Mouse (Mus musculus): ENCODE data around the gene Sirpa.
A peak's percentile ranks its signal among the peaks of the same experiment; 100 is the strongest.

Gene Sirpa

DNA sequence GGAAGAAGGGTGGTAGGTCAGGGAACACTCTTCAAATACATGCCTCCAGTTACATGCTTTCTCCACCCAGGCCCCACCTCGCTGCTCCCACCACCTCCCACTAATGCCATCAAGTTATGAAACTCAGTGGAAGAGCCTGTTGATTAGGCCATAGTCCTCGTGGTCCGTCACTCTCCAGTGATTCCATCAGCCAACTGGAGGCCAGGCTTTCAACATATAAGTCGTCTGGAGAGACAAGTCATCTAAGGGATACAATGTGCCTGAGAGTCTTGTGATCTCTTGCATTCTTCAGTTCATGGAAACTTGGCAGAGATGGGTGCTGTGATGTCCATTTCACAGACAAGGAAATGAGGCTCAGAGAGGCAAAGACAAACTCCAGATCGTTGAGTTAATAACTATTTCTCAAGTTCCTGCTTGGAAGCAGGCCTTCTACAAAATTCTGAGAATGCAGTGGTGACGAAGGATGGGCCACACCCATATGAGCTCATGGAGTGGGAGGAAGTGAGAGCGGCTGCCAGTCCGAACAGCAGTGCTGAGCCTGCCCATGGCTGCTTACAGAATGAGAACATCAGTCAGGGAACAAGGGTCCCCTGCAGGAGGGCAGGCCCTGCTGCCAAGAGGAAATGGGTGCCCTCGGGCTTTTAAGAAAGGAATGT, 40.6 kb downstream of the Sirpa start:
- DNase-seq (ENCODE audit: low spot score in 2 of 2) = no peak

GRCm38 (mm10) chr2:129633982-129634381, 41.3 kb downstream of the Sirpa start:
- no peak for DNase-seq (ENCODE audit: low spot score in 2 of 2)

GRCm38 (mm10) chr2:129652616-129653015, 60.0 kb downstream of the Sirpa start:
- DNase-seq (ENCODE audit: low spot score in 2 of 2) = peak in 1 of 2 experiments; percentile 48

GRCm38 (mm10) chr2:129653632-129654031, 61.0 kb downstream of the Sirpa start:
- no peak for DNase-seq (ENCODE audit: low spot score in 2 of 2)

DNA sequence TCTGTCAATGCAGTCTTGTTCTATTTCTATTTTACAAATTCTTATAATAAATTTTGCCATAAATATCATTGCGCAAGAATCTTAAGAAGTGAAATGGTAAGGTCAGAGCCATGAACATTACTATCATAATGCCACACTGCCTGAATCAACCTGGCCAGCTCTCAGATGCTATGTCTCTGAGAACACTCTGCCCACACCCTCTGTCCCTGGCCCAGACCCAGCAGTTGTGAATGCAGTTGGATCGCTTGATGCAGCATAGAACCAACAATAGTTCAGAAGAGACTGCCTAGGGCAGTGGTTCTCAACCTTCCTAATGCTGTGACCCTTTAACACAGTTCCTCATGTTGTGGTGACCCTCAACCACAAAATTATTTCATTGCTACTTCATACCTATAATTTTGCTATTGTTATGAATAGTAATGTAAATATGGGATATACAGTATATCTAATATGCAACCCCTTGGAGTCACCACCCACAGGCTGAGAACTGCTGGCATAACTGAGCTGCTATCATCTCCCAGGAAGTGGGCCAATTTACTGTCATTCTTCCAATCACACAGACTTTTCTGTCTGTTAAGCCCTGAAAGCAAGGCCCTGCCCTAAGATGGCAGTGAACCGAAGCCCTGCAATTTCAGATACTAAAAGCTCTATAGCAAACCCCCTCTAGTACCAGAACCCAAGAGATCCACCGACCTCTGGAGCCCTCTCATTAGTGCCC, 61.8 kb downstream of the Sirpa start:
- DNase-seq (ENCODE audit: low spot score in 2 of 2) = no peak

- no peak for DNase-seq (ENCODE audit: low spot score in 2 of 2)
Observed at GRCm38 (mm10) chr2:129655033-129655432, 62.4 kb downstream of the Sirpa start.

- no peak for DNase-seq (ENCODE audit: low spot score in 2 of 2)
Observed at GRCm38 (mm10) chr2:129658796-129659195, 66.2 kb downstream of the Sirpa start.

GRCm38 (mm10) chr2:129660020-129660419, 67.4 kb downstream of the Sirpa start:
- DNase-seq (ENCODE audit: low spot score in 2 of 2) = no peak

DNA sequence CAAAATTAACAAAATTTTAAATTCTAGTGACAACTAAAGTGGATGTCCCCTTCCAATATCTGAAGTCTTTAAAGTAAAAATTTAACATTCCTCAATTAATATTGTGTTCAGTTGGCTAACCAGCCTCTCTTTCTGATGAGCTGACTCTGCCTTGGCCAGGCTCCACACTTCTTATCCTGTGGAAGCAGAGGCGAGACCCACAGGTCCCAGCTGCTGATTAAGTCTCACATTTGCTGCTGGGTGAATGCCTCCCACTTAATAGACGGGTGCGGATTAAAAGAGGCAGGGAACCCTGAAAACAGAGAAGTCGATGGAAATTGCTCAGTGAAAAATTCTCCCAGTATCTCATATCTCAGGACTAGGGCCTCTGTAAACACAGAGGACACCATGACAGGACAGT, 69.8 kb downstream of the Sirpa start:
- no peak for DNase-seq (ENCODE audit: low spot score in 2 of 2)

GRCm38 (mm10) chr2:129671911-129672310, 79.3 kb downstream of the Sirpa start:
- no peak for DNase-seq (ENCODE audit: low spot score in 2 of 2)

DNA sequence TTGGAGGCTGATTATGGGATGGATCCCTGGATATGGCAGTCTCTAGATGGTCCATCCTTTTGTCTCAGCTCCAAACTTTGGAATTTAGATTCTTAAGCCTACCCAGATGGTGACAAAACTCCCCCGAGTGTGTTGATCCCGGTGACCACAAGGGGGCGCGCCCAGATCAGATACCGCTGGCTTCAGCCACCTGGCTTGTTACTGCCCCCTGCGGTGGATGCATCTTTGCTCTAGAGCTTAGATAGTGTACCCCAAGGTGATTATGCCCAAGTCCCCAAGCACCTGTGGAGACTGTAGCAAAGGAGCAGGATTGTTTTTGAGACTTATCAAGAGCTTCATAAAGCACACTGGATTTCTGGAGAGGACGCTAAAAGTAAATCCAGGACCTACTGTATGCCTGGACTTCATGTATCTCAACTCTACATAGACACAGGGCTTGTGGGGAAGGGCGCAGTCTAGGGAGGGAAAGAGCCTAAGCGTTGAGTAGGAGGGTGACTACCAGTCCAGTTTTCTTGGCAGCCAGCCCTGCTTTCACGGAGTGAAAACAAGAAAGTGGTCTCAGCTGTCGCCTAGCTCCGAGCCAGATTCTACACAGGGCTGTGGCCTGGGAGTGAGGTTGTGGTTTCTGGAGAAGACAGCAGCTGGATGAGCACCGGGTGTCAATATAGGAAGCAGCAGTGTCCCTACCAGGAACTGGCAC, 82.5 kb downstream of the Sirpa start:
- DNase-seq (ENCODE audit: low spot score in 2 of 2) = peak; percentile 78 to 85

- DNase-seq (ENCODE audit: low spot score in 2 of 2) = no peak
Observed at GRCm38 (mm10) chr2:129677664-129678063, 85.0 kb downstream of the Sirpa start.

- DNase-seq (ENCODE audit: low spot score in 2 of 2) = no peak
Observed at GRCm38 (mm10) chr2:129679066-129679465, 86.4 kb downstream of the Sirpa start.

- DNase-seq (ENCODE audit: low spot score in 2 of 2) = no peak
Observed at GRCm38 (mm10) chr2:129680236-129680635, 87.6 kb downstream of the Sirpa start.
